Mouse (Mus musculus) midbrain, embryonic 16.5 days (tissue): ENCODE measurements around the gene Gnptg. TPM values are rescaled to one million over a fixed set of nuclear protein-coding genes. Genes with fewer than 3 reads are reported as not detected.

Source experiments
- ATAC-seq: fragments of 200-750 bp; cut with Nextera tagmentation; 2 replicates; pipeline ENCODE4 v1.8.0; 2017; ENCODE audit warnings: moderate TSS enrichment
- H3K27ac ChIP-seq: fragments of 300-500 bp; sonication (generic); 2 replicates; pipeline ENCODE4 v1.5.1; 2014; ENCODE audit warnings: mild to moderate bottlenecking, low read length, mixed read lengths
- H3K27me3 ChIP-seq: fragments of 300-500 bp; sonication (generic); 2 replicates; pipeline ENCODE4 v1.6.1; 2014; ENCODE audit warnings: low read depth, low read length, mixed read lengths; ENCODE audit not compliant: control insufficient read depth, insufficient read depth
- H3K36me3 ChIP-seq: fragments of 300-500 bp; sonication (generic); 2 replicates; pipeline ENCODE4 v1.6.1; 2014; ENCODE audit warnings: mild to moderate bottlenecking, low read length, moderate library complexity, mixed read lengths; ENCODE audit not compliant: control insufficient read depth, insufficient read depth
- H3K4me1 ChIP-seq: fragments of 300-500 bp; sonication (generic); 2 replicates; pipeline ENCODE4 v1.6.1; 2014; ENCODE audit warnings: mild to moderate bottlenecking, low read length, mixed read lengths; ENCODE audit not compliant: control insufficient read depth, insufficient read depth
- H3K4me2 ChIP-seq: fragments of 300-500 bp; sonication (generic); 2 replicates; pipeline ENCODE4 v1.6.1; 2014; ENCODE audit warnings: mild to moderate bottlenecking, low read length, mixed read lengths
- H3K4me3 ChIP-seq: fragments of 300-500 bp; sonication (generic); 2 replicates; pipeline ENCODE4 v1.5.1; 2014; ENCODE audit warnings: low read depth, mild to moderate bottlenecking, low read length, moderate library complexity, mixed read lengths
- H3K9ac ChIP-seq: fragments of 300-500 bp; sonication (generic); 2 replicates; pipeline ENCODE4 v1.6.1; 2014; ENCODE audit warnings: low read depth, low read length, mixed read lengths
- H3K9me3 ChIP-seq: fragments of 300-500 bp; sonication (generic); replicated peaks from 2 replicates; pipeline ENCODE4 v1.6.1; 2014; ENCODE audit warnings: mild to moderate bottlenecking, low read length, mixed read lengths; ENCODE audit not compliant: control insufficient read depth, poor library complexity, severe bottlenecking
- WGBS: fragments of 180-500 bp; shearing (Covaris S2); extraction: QIAGEN DNeasy Blood & Tissue Kit; methylation state at CpG from one replicate; pipeline ENCODE4 v1.1.7; 2014; 5-methylcytosine and 5-hydroxymethylcytosine counted together
- microRNA-seq: library from miRNA; unstranded; fragments of <30 nt; microRNA quantifications from one replicate; pipeline ENCODE4, GENCODE M21; 2017
- polyA plus RNA-seq: library from polyadenylated mRNA; unstranded; fragments of >200 nt; fragmentation: Nextera tagmentation; extraction: Ambion mirVana; gene quantifications from 2 replicates; pipeline ENCODE4 v1.2.1, GENCODE M21; 2015

The Gnptg gene
- polyA plus RNA-seq, 1 experiment from 2014 or later, result 114 TPM

DNA sequence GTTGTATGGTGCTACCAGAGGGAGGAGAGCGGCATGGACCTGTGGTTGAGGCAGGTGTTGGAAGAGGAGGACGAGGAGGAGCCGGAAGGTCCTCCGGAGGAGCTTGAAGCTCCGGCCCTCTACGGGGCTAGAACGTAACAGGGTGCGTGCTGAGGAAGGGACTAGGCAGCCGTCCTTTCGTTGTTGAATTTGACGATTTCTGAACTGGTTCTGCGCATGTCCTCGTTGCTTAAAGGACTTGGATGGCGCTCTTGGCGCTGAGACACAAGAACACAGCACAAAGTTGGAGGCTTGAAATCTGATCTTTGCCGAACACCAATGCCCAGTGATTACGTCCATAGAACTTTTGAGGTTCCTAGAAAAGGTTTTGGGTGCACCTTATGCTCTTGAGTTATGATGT lies 55.0 kb downstream of the Gnptg start:
- ATAC-seq, result 0 out of 2 replicates have a peak, but pooled peaks have one; percentile 12
- Histone ChIP-seq H3K4me2 (peak overlapping the region; percentile 98), H3K27me3 (peaks cover 2% of the 10 kb centered on the region; the same call in 1 of the 2 replicates), H3K4me3 (peak overlapping the region; percentile 89), H3K36me3 (no peaks in the 10 kb centered on the region), H3K4me1 (peaks cover 36% of the 10 kb centered on the region), H3K27ac (peak overlapping the region; percentile 68; the same call in 1 of the 2 replicates), H3K9ac (peak overlapping the region; percentile 71), H3K9me3 (no peaks in the 10 kb centered on the region)
- WGBS, result 12% methylated on average over 17 of the region's 17 CpGs

DNA sequence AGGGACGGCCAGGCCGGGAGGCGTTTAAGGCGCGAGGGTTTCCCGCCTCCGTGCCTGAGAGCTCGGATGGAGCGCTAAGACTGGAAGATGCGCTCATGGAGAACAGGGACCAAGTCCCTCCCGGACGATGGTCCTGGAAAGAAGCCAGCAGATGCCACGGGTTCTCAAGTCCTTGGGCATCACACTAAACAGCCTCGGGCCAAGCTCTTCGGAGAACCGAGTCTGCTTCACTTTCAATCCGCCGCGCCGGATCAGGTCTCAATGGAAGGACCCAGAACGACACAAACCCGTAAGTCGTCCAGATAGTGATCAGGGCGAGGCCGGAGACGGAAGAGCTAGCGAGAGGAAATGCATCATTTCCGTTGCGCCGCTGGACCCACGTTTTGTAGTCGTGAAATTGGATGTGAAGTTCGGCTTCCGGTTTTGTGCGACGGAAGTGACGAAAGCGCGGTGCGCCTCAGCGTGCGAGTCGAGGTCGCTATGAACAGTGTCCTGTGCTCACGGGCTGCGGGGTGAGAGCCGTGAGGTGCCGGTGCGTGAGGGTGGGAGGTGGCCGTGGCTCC lies 55.7 kb downstream of the Gnptg start, which contains the start of gene BC003965:
TSS of gene BC003965 (plus strand) at position 426 of the 563 bp plus-strand sequence.
- Histone ChIP-seq H3K27me3 (peaks cover 2% of the 10 kb centered on the region; the same call in 1 of the 2 replicates), H3K9me3 (no peaks in the 10 kb centered on the region), H3K9ac (peak within 1 kb of the TSS; percentile 87), H3K36me3 (no peaks in the 10 kb centered on the region), H3K27ac (peak within 1 kb of the TSS; percentile 96), H3K4me2 (peak within 1 kb of the TSS; percentile 98), H3K4me3 (peak within 1 kb of the TSS; percentile 89), H3K4me1 (peaks cover 29% of the 10 kb centered on the region)
- 0% methylated on average over 50 of the region's 50 CpGs for WGBS
- peak; percentile 87 for ATAC-seq

Small RNAs within 50 kb of the gene (microRNA-seq; reads per million reads assigned to microRNA genes)
- gene Mir3547, result 12.1 reads per million, percentile 32 among the genes with 10 or more reads in this experiment

Other genes starting within 250 kb of the Gnptg start
- 4.6 and 5.3 TPM in 2 replicates for gene Cramp1l, start 224.3 kb downstream of the Gnptg start, polyA plus RNA-seq
- 18.8 and 20.1 TPM in 2 replicates for gene Ift140, start 224.0 kb downstream of the Gnptg start, polyA plus RNA-seq
- gene Tmem204, start 156.5 kb downstream of the Gnptg start, polyA plus RNA-seq, result 10.3 and 11.1 TPM in 2 replicates
- 51.9 and 53.4 TPM in 2 replicates for gene Telo2, start 124.2 kb downstream of the Gnptg start, polyA plus RNA-seq
- 0.38 TPM in 1 of 2 replicates, not detected in the other for gene Ptx4, start 119.4 kb downstream of the Gnptg start, polyA plus RNA-seq
- 33.6 and 36.1 TPM in 2 replicates for gene Clcn7, start 106.7 kb downstream of the Gnptg start, polyA plus RNA-seq
- not detected in 2 replicates for gene Ccdc154, start 77.7 kb downstream of the Gnptg start, polyA plus RNA-seq
- not detected in 2 replicates for gene Gm38655, start 64.7 kb downstream of the Gnptg start, polyA plus RNA-seq
- gene BC003965, start 55.6 kb downstream of the Gnptg start, polyA plus RNA-seq, result 33.7 and 33.8 TPM in 2 replicates
- 18.3 and 19.2 TPM in 2 replicates for gene Unkl, start 51.7 kb downstream of the Gnptg start, polyA plus RNA-seq
- gene Tsr3, start within 50 bp of the Gnptg start, polyA plus RNA-seq, result 57.4 and 61.2 TPM in 2 replicates
- 30.2 and 38.1 TPM in 2 replicates for gene Baiap3, start 16.2 kb upstream of the Gnptg start, polyA plus RNA-seq
- 489 and 542 TPM in 2 replicates for gene Ube2i, start 34.5 kb upstream of the Gnptg start, polyA plus RNA-seq
- not detected in 2 replicates for gene Prss34, start 58.3 kb upstream of the Gnptg start, polyA plus RNA-seq
- not detected in 2 replicates for gene Prss28, start 68.5 kb upstream of the Gnptg start, polyA plus RNA-seq
- not detected in 2 replicates for gene Prss29, start 78.5 kb upstream of the Gnptg start, polyA plus RNA-seq
- gene Tpsab1, start 105.4 kb upstream of the Gnptg start, polyA plus RNA-seq, result not detected in 2 replicates
- gene Tpsb2, start 126.2 kb upstream of the Gnptg start, polyA plus RNA-seq, result 0.23 TPM in 1 of 2 replicates, not detected in the other
- 0.29 and 0.88 TPM in 2 replicates for gene Tpsg1, start 129.1 kb upstream of the Gnptg start, polyA plus RNA-seq
- gene Cacna1h, start 193.7 kb upstream of the Gnptg start, polyA plus RNA-seq, result 10.0 and 11.5 TPM in 2 replicates
- 1.5 TPM in 2 replicates for gene Tekt4, start 214.5 kb upstream of the Gnptg start, polyA plus RNA-seq